Mouse (Mus musculus) erythroblast, embryonic 14.5 days (primary cell): Measurements from ENCODE around the gene Cdk13. TPM values are rescaled to one million over a fixed set of nuclear protein-coding genes. Genes with fewer than 3 reads are reported as not detected.

Source experiments
- H3K27me3 ChIP-seq: 2 replicates; pipeline ENCODE4 v1.6.1; 2012; ENCODE audit warnings: inconsistent platforms; ENCODE audit not compliant: control insufficient read depth
- H3K36me3 ChIP-seq: 2 replicates; pipeline ENCODE4 v1.6.1; 2012; ENCODE audit warnings: mild to moderate bottlenecking, inconsistent platforms; ENCODE audit not compliant: control insufficient read depth
- H3K4me1 ChIP-seq: 2 replicates; pipeline ENCODE4 v1.6.1; 2012; ENCODE audit warnings: inconsistent platforms; ENCODE audit not compliant: control insufficient read depth
- H3K4me3 ChIP-seq: replicated peaks from 2 replicates; pipeline ENCODE3; 2012; ENCODE audit warnings: moderate library complexity, mild to moderate bottlenecking, inconsistent platforms
- H3K9me3 ChIP-seq: 2 replicates; pipeline ENCODE4 v1.6.1; 2012; ENCODE audit warnings: low read length, inconsistent platforms, mixed read lengths; ENCODE audit not compliant: control insufficient read depth
- GATA1 ChIP-seq: IDR thresholded peaks from 2 replicates; pipeline ENCODE4 v1.6.1; 2012; ENCODE audit warnings: low read length, inconsistent platforms, mixed read lengths
- TAL1 ChIP-seq: IDR thresholded peaks from 3 replicates; pipeline ENCODE4 v1.6.1; 2012; ENCODE audit warnings: low read length, inconsistent platforms, mixed read lengths
- polyA plus RNA-seq: library from polyadenylated mRNA; stranded (reverse); fragments of >175 nt; gene quantifications from 2 replicates; pipeline ENCODE4 v1.2.3, GENCODE M21; 2012

Cdk13 gene
- polyA plus RNA-seq, 1 experiment, result 4.4 TPM

DNA sequence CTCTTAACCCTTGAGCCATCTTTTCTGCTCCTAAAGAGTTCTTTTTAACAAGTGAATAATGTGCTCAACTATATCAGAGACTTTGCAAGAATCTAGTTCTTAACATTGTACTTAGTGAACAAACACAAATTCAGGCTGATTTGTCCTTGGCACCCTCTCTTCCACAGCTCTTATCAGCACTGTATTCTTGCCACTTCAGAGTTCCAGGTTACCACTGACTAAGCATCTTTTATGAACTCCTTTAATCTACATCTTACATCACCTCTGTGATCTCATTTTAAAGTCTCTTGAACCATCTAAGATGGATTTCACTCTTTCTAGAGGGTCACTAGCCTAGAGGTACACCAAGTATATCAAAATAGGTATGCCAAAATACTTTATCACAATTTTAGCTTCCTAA is 29.5 kb downstream of the Cdk13 start:
- peaks cover 19% of the 10 kb centered on the region for H3K36me3 ChIP-seq
- no peaks in the 10 kb centered on the region for H3K27me3 ChIP-seq
- H3K4me3 ChIP-seq, result no peak overlapping the region
- H3K4me1 ChIP-seq, result peaks cover 2% of the 10 kb centered on the region
- no peak for TF ChIP-seq TAL1
- no peak for TF ChIP-seq GATA1
- no peaks in the 10 kb centered on the region for H3K9me3 ChIP-seq

DNA sequence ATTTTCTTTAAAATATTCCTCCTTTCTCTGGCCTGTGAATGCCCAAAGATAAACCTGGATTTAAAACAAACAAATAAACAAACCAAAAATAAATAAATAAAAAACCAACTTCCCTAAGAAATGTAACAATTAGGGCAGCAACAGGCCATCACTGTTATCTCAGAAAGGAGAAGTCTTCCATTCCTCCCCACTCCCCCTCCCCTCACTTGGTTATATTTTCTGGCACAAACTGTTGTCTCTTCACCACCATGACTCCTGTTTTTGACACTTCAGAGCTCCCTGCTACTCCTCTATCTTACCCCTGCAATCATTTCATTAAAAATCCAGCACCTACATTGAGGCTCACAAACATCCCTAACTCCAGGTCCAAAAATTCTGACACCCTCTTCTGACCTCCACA is 31.8 kb downstream of the Cdk13 start:
- Histone ChIP-seq H3K4me1 (peaks cover 2% of the 10 kb centered on the region), H3K4me3 (no peak overlapping the region)
- TF ChIP-seq GATA1, result no peak

DNA sequence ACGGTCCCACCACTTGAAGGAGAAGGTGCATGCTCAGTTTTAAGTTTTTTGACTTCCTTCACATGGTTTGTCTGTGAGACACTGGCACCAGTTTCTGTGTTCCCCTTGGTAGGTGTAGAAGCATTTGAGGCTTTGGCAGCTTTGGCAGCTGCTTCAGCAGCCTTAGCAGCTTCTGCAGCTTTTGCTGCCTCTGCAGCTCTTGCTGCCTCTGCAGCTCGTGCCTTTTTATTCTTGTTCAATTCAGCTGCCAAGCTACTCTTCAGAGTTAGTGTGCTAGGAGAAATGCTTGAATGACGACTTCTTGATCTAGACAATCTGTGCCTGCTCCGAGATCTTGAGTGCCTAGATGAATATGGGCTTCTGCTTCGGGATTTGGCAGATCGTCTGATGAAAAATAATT is 32.3 kb downstream of the Cdk13 start:
- Histone ChIP-seq H3K36me3 (peaks cover 17% of the 10 kb centered on the region), H3K4me3 (no peak overlapping the region), H3K27me3 (no peaks in the 10 kb centered on the region), H3K4me1 (peaks cover 2% of the 10 kb centered on the region), H3K9me3 (no peaks in the 10 kb centered on the region)
- TF ChIP-seq GATA1 (no peak), TAL1 (no peak)

More for the DNA sequence above, 31.8 kb downstream of the Cdk13 start:
- H3K9me3 ChIP-seq, result no peaks in the 10 kb centered on the region
- H3K36me3 ChIP-seq, result peaks cover 17% of the 10 kb centered on the region
- no peaks in the 10 kb centered on the region for H3K27me3 ChIP-seq

DNA sequence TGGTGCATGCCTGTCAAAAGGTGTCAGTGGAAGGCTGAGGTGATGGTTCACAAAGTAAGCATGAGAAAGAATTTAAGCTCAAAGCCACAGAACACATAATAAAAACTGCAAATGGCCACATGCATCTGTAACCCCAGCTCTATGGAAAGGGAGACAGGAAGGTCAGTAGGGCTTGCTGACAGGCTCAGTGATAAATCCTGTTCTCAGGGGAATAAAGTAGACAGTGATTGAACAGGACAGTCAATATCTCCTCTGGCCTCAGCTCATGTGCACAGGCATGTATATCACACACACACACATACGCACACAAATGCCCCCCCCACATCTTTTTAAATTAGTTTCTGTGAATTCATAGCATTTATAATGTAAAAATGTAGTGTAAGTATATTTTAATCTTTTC is 42.5 kb downstream of the Cdk13 start:
- no peak for TF ChIP-seq GATA1
- TF ChIP-seq TAL1, result no peak
- H3K4me1 ChIP-seq, result no peaks in the 10 kb centered on the region
- no peak overlapping the region for H3K4me3 ChIP-seq
- peaks cover 43% of the 10 kb centered on the region for H3K36me3 ChIP-seq
- no peaks in the 10 kb centered on the region for H3K27me3 ChIP-seq
- no peaks in the 10 kb centered on the region for H3K9me3 ChIP-seq

DNA sequence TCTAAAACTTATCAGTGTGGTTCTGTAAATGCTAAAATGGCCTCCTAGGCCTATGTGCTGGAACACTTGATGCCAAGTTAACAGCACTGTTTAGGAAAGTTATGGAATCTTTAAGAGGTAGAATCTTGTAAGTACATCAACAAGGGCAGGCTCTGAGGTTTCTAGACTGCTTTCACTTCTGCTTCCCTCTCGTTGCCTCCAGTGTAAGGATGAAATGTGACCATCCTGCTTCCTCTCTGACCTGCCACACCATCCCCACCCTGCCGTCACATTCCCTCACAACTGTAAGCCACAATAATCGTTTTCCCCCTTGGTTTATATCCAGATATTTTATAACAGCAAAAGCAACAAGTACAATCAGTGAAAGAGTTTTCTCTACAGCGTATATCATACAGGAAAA is 49.9 kb downstream of the Cdk13 start:
- Histone ChIP-seq H3K4me1 (no peaks in the 10 kb centered on the region), H3K27me3 (no peaks in the 10 kb centered on the region), H3K4me3 (no peak overlapping the region), H3K9me3 (no peaks in the 10 kb centered on the region), H3K36me3 (peaks cover 23% of the 10 kb centered on the region)
- no peak for TF ChIP-seq TAL1
- TF ChIP-seq GATA1, result no peak

DNA sequence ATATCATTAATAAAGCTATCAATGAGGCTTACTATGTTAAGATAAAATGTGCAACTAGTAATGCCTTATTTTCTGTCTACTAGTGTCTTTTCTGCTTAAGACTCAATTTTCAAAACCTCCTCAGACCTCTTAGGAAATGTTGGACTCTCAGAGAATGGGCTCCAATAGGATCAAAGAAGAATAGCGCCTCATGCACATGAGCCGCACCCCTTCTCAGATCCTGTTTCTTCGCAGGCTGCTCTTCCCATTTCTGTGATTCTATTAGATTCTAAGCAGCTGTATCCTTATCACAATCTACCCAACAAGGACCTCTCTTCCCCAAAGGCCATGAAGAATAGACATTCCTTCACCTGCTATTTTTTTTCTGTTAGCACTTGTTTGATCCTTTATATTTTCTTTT is 76.1 kb downstream of the Cdk13 start:
- Histone ChIP-seq H3K4me3 (no peak overlapping the region), H3K4me1 (no peaks in the 10 kb centered on the region), H3K36me3 (peaks cover 23% of the 10 kb centered on the region), H3K27me3 (no peaks in the 10 kb centered on the region), H3K9me3 (no peaks in the 10 kb centered on the region)
- TF ChIP-seq TAL1, result no peak
- no peak for TF ChIP-seq GATA1

DNA sequence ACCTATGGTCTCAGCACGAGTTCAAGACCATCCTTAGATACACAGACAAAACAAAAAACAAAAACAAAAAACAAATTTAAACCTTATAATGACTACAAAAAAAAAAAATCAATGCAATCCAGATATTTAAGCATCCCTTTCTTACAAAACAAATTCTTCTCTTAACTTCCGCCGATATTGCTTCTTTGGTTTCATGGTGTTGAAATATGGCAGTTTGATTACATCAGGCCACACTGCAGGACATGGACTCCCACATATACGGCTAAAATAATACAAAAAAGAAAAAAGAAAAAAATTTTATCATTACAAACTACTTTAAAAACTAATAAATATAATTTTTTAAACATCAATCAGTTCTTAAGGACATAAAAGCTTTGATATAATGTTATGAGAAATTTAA is 77.0 kb downstream of the Cdk13 start:
- H3K4me3 ChIP-seq, result no peak overlapping the region
- H3K36me3 ChIP-seq, result peaks cover 26% of the 10 kb centered on the region
- H3K27me3 ChIP-seq, result no peaks in the 10 kb centered on the region
- no peak for TF ChIP-seq GATA1
- TF ChIP-seq TAL1, result no peak
- no peaks in the 10 kb centered on the region for H3K9me3 ChIP-seq
- H3K4me1 ChIP-seq, result no peaks in the 10 kb centered on the region

DNA sequence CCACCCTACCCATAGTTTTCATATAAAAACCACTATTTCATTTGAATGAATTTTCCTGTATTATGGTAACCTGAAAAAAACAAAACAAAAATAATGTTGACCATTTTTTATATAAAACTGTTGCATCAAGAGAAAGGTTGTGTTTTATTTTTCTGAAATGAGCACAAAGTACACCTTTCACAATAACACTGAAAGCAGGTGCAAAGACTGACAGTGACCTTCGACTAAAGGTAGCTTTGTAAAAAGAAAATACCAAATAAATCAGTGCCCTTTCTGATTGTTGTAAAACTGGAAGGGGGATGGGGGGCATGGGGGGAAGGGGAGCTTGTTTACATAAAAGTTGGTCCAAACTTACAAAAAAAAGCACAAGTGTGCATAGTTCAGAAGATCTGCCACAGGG is 87.5 kb downstream of the Cdk13 start:
- no peaks in the 10 kb centered on the region for H3K4me1 ChIP-seq
- H3K36me3 ChIP-seq, result peaks cover 62% of the 10 kb centered on the region
- H3K4me3 ChIP-seq, result no peak overlapping the region
- H3K9me3 ChIP-seq, result no peaks in the 10 kb centered on the region
- TF ChIP-seq TAL1 (no peak), GATA1 (no peak)
- H3K27me3 ChIP-seq, result no peaks in the 10 kb centered on the region

DNA sequence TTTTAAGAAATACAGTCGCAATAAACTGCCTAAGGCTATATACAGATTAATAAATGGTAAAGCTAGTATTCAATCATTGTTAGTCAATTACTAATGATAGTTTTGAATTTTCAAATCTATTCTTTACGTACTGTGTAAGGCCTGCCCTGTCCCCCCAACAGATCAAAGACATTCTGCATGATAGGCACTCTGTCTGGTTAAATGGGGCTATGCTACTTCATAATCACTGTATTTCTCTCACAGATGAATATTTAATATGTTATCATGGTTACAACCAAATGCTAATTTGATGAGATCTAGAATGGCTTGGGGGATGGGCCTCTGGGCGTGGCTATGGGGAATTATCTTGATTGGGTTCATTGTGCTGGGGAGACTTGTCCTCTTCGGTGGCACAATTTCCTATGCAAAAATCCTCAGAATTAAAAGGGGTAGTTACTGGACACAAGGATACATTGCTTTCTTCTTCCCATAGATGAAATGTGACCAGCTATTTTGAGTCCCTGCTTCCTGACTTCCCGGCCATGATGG is 96.0 kb downstream of the Cdk13 start:
- Histone ChIP-seq H3K4me3 (no peak overlapping the region), H3K27me3 (no peaks in the 10 kb centered on the region), H3K4me1 (peaks cover 6% of the 10 kb centered on the region), H3K36me3 (peaks cover 7% of the 10 kb centered on the region), H3K9me3 (no peaks in the 10 kb centered on the region)
- TF ChIP-seq TAL1 (no peak), GATA1 (no peak)

DNA sequence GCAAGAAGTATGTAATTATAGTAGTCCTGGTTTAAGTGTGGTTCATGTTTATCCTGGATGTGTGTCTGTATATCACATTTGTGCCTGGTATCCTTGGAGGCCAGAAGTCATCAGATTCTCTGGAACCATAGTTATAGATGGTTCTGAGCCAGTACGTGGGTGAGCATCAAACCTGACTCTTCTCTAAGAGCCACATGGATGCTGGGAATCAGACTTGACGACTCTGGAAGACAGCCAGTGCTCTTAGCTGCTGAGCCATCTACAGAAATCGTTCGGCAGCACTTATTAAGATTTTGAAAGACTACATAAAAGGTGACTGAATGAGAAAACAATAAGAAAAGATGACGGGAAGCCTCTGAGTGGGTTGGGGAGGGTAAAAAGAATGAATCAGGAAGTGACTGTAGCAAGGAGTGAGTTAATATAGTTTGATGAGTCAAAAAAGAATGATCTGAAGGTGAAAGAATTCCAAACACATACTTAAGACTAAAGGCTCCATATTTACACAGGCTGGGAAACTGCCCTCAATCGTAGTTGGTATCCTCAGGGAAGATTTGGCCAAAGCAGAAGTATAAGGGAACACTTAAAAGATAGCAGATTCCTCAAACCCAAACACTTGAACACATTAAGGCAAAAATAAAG is 99.6 kb downstream of the Cdk13 start:
- no peak overlapping the region for H3K4me3 ChIP-seq
- H3K27me3 ChIP-seq, result no peaks in the 10 kb centered on the region
- TF ChIP-seq GATA1 (no peak), TAL1 (no peak)
- peaks cover 11% of the 10 kb centered on the region for H3K36me3 ChIP-seq
- peaks cover 6% of the 10 kb centered on the region for H3K4me1 ChIP-seq
- H3K9me3 ChIP-seq, result no peaks in the 10 kb centered on the region
